Mouse (Mus musculus): Measurements from ENCODE around the gene Cdipt. TPM values are rescaled to one million over a fixed set of nuclear protein-coding genes. Genes with fewer than 3 reads are reported as not detected.

The Cdipt gene
- polyA plus RNA-seq, 1 experiment from 2014 or later, result 105 TPM

DNA sequence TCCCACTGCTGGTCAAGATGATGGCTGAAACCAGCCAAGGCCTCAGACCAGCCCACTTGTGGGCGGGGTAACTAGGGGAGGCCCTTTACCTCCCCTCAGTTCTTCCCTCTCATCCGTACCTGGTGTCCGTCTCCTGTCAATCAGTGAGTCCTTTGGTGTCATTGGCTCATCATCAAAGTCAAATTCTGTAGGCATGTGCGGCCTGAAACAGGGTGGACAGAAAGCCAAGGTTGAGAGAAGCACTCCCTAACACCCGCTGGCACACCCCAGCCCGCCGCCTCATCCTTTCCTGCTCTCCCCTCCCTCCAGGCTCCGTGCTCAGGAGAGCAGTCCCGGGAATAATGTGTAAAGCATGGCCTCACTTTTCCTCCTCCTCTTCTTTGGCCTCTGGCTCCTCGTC is 40.4 kb downstream of the Cdipt start:
- Histone ChIP-seq H3K36me3 (peaks cover 17% of the 10 kb centered on the region), H3K4me1 (peaks cover 60% of the 10 kb centered on the region), H3K9me3 (no peaks in the 10 kb centered on the region), H3K4me3 (peak overlapping the region; percentile 72), H3K27me3 (no peaks in the 10 kb centered on the region), H3K4me2 (replicated peaks) (peak overlapping the region; percentile 94), H3K27ac (replicated peaks) (peak overlapping the region; percentile 98), H3K9ac (replicated peaks) (peak overlapping the region; percentile 84)
- ATAC-seq (replicated peaks), result peak; percentile 1; the same call in 1 of the 2 replicates
- under 1% methylated on average over 10 of the region's 10 CpGs for WGBS

DNA sequence TGATC is 40.6 kb downstream of the Cdipt start, which contains the start of gene Pagr1b:
Pagr1b (minus strand) TSS at position 4 of the 5 bp plus-strand sequence.
- no peaks in the 10 kb centered on the region for H3K27me3 ChIP-seq
- peaks cover 17% of the 10 kb centered on the region for H3K36me3 ChIP-seq
- H3K9ac ChIP-seq (replicated peaks), result peak within 1 kb of the TSS; percentile 84
- H3K4me3 ChIP-seq, result peak within 1 kb of the TSS; percentile 72
- no peak for ATAC-seq (replicated peaks)
- H3K4me1 ChIP-seq, result peaks cover 62% of the 10 kb centered on the region
- peak within 1 kb of the TSS; percentile 98 for H3K27ac ChIP-seq (replicated peaks)
- no peaks in the 10 kb centered on the region for H3K9me3 ChIP-seq
- peak within 1 kb of the TSS; percentile 94 for H3K4me2 ChIP-seq (replicated peaks)

DNA sequence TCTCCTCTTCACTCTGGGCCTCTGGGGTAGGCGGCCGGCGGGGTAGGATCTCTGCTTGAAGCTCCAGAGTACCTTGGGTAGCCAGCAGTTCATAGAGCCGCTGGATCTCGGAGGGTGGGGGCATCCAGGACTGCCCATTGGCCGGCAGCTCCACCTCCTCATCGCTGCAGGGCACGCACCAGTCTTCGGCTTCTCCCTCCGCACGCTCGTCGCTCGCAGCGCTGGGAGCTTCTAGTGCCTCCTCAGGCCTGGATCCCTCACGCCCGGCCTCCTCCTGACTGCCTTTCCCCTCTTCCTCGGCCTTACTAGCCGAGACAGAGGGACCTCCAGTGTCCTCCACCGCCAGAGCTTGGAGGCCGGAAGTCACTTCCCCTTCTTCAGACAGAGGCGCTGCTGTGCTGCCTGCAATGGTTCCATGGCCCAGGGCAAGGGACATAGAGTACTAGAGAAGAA is 40.8 kb downstream of the Cdipt start:
- peaks cover 17% of the 10 kb centered on the region for H3K36me3 ChIP-seq
- peak overlapping the region; percentile 84 for H3K9ac ChIP-seq (replicated peaks)
- H3K4me1 ChIP-seq, result peaks cover 65% of the 10 kb centered on the region
- H3K9me3 ChIP-seq, result no peaks in the 10 kb centered on the region
- H3K27ac ChIP-seq (replicated peaks), result peak overlapping the region; percentile 98
- no peaks in the 10 kb centered on the region for H3K27me3 ChIP-seq
- ATAC-seq (replicated peaks), result peak; percentile 44
- peak overlapping the region; percentile 72 for H3K4me3 ChIP-seq
- 0% methylated on average over 22 of the region's 22 CpGs for WGBS
- peak overlapping the region; percentile 94 for H3K4me2 ChIP-seq (replicated peaks)

DNA sequence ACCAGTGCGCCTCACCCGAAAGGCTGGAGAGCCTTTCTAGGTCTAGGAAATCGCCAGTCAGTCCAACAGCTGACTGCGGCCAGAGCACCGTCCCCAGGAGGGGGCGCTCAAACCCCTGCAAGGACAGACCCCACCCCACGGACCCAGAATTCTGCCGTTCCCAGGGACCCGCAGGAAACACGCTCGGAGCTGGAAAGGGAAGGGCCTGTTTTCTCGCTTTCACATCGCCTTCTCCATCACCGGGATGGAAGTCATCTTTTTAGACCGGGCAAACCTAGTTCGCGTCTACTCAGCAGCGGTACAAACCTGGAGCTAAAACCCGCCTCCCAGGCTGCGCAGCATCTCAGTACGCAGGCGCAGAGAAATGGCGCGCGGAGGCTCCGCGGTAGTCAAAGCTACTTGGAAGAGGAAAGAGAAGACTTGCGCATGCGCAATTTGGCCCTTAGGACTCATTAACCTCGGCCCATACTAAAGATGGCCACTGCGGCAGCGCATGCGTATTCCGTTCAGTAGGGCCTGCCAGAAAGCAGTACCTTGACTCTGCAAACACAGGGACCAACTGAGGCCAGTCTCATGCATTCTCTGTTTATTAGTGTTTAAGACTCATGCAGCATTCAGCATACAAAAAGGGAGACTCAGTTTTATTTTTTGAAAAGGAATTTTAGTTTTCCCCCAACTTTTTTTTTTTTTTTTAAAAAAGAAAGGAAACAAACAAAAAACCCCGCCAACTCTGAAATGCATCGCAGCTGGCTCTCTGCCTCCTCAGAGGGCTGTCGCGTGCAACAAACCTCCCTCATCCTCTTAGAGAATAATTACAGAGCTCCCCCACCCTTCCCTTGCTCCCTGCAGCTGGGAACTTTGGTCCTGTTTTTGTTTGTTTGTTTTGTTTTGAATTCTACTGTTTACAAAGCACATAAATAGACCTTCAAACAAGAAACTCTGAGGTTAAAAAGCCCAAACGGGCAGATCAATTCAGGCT is 41.5 kb downstream of the Cdipt start, which contains the start of gene Pagr1a:
Pagr1a (minus strand) TSS at position 382 of the 979 bp plus-strand sequence.
- H3K27ac ChIP-seq (replicated peaks), result peak within 1 kb of the TSS; percentile 98
- peak; percentile 81 for ATAC-seq (replicated peaks)
- H3K4me2 ChIP-seq (replicated peaks), result peak within 1 kb of the TSS; percentile 94
- H3K4me1 ChIP-seq, result peaks cover 72% of the 10 kb centered on the region
- no peaks in the 10 kb centered on the region for H3K27me3 ChIP-seq
- WGBS, result under 1% methylated on average over 39 of the region's 39 CpGs
- peak within 1 kb of the TSS; percentile 72 for H3K4me3 ChIP-seq
- H3K36me3 ChIP-seq, result peaks cover 20% of the 10 kb centered on the region
- H3K9me3 ChIP-seq, result no peaks in the 10 kb centered on the region
- peak within 1 kb of the TSS; percentile 84 for H3K9ac ChIP-seq (replicated peaks)

- Histone ChIP-seq H3K27me3 (no peaks in the 10 kb centered on the region), H3K4me3 (peak overlapping the region; percentile 5; the same call in 1 of the 2 replicates), H3K36me3 (peaks cover 25% of the 10 kb centered on the region), H3K9me3 (no peaks in the 10 kb centered on the region), H3K4me1 (peaks cover 79% of the 10 kb centered on the region), H3K9ac (replicated peaks) (0 out of 2 replicates have a peak overlapping the region, but pooled peaks have one; percentile 25), H3K4me2 (replicated peaks) (peak overlapping the region; percentile 18), H3K27ac (replicated peaks) (peak overlapping the region; percentile 98)
- no peak for ATAC-seq (replicated peaks)
- WGBS, result 51% methylated on average over 6 of the region's 6 CpGs
These were observed 42.2 kb downstream of the Cdipt start for GRCm38 (mm10) chr7:127017950-127018345.

DNA sequence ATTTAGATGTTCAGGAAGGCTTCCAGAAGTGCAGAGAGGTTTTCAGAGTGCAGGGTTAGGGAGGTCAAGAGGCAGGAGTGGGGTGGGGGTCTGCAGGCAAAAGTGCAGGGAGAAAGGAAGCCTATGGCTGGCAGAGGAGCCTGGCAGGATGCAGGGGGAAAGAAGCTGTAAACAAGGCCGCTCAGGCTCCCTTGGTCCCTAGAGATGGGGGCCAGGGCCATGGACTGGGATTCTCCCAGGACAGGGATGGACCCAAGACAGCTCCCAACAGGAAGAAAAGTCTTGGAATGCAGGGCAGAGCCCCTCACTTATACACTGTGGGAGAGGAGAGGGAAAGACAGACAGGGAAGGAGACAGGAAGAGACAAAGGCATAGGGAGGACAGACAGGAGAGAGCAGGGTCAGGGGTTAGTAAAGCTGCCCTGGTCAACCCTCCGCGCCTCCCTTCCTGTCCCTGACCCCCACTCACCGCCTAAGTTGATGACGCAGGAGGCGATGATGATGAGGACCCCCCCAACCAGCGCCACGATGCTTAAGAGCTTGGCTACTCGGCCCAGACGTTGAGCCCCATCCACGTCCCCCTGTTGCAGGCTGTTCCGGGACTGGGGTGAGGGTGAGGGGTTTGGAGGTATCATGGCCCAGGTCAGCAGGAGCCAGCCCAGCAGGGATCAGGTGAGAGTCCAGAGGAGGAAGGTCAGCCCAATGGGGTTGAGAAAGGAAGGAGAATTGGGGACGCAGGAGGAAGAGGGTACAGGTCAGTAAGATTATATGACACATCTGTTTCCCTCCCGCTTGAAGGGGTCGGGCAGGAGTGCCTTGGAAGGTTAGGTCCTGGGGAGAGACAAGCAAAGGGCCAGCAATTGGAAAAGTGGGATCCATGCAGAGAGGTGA is 42.9 kb downstream of the Cdipt start:
- Histone ChIP-seq H3K27me3 (no peaks in the 10 kb centered on the region), H3K27ac (replicated peaks) (peak overlapping the region; percentile 98), H3K4me1 (peaks cover 86% of the 10 kb centered on the region), H3K36me3 (peaks cover 32% of the 10 kb centered on the region), H3K9ac (replicated peaks) (peak overlapping the region; percentile 25), H3K4me3 (0 out of 2 replicates have a peak overlapping the region, but pooled peaks have one; percentile 59), H3K4me2 (replicated peaks) (0 out of 2 replicates have a peak overlapping the region, but pooled peaks have one; percentile 5), H3K9me3 (no peaks in the 10 kb centered on the region)
- 85% methylated on average over 15 of the region's 15 CpGs for WGBS
- ATAC-seq (replicated peaks), result no peak

GRCm38 (mm10) chr7:127019306-127019960 is 43.7 kb downstream of the Cdipt start:
- H3K4me3 ChIP-seq, result peak overlapping the region; percentile 59
- no peak for ATAC-seq (replicated peaks)
- peak overlapping the region; percentile 90 for H3K27ac ChIP-seq (replicated peaks)
- no peaks in the 10 kb centered on the region for H3K27me3 ChIP-seq
- peaks cover 88% of the 10 kb centered on the region for H3K4me1 ChIP-seq
- peak overlapping the region; percentile 86 for H3K9ac ChIP-seq (replicated peaks)
- 78% methylated on average over 14 of the region's 14 CpGs for WGBS
- H3K9me3 ChIP-seq, result no peaks in the 10 kb centered on the region
- H3K4me2 ChIP-seq (replicated peaks), result peak overlapping the region; percentile 87
- peaks cover 35% of the 10 kb centered on the region for H3K36me3 ChIP-seq

DNA sequence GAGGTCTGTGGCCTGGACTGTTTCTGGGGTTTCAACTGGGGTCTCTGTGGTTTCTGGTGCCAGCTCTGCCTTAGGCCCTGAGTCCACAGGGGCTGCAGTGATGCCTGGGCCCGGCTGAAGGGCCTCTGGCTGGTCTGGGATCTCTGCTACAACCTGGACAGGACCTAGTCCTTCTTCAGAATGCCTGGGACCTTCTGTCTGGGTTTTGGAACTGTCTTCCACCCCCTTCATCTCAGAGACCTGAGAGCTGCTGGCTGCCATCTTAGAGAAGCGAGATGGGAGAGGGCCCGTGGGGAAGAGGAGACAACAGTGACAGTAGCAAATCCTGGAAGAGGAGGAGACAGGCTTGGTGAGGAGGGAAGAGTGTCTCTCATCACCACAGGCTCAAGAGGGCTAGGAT is 44.3 kb downstream of the Cdipt start:
- no peak for ATAC-seq (replicated peaks)
- Histone ChIP-seq H3K4me3 (peak overlapping the region; percentile 59), H3K4me1 (peaks cover 90% of the 10 kb centered on the region), H3K27ac (replicated peaks) (peak overlapping the region; percentile 90), H3K9ac (replicated peaks) (peak overlapping the region; percentile 86), H3K36me3 (peaks cover 34% of the 10 kb centered on the region), H3K27me3 (no peaks in the 10 kb centered on the region), H3K4me2 (replicated peaks) (peak overlapping the region; percentile 87), H3K9me3 (no peaks in the 10 kb centered on the region)
- WGBS, result 50% methylated on average over 3 of the region's 3 CpGs

DNA sequence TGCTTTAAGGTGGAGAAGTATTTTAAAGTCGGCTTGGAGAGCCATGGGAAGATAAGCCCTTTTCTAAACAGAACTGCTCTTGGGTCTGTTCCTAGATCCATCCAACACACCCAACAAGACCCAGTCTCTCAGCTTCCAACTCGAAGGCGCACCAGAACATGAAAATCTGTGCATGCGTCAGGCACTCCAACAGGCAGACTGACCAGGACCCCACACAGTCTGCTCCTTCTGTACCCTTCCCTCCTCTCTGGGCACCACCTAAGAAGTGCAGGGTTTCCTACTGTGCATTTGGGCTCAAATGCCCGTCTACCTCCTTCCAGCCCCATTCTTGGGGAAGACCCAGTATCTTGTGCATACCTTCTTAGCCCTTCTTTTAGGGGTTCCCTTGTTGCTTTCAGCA is 44.8 kb downstream of the Cdipt start:
- H3K9ac ChIP-seq (replicated peaks), result peak overlapping the region; percentile 86
- H3K9me3 ChIP-seq, result no peaks in the 10 kb centered on the region
- peak overlapping the region; percentile 90 for H3K27ac ChIP-seq (replicated peaks)
- peak overlapping the region; percentile 87 for H3K4me2 ChIP-seq (replicated peaks)
- H3K36me3 ChIP-seq, result peaks cover 29% of the 10 kb centered on the region
- no peak for ATAC-seq (replicated peaks)
- H3K27me3 ChIP-seq, result no peaks in the 10 kb centered on the region
- H3K4me3 ChIP-seq, result peak overlapping the region; percentile 59
- peaks cover 86% of the 10 kb centered on the region for H3K4me1 ChIP-seq
- WGBS, result 22% methylated on average over 5 of the region's 5 CpGs

DNA sequence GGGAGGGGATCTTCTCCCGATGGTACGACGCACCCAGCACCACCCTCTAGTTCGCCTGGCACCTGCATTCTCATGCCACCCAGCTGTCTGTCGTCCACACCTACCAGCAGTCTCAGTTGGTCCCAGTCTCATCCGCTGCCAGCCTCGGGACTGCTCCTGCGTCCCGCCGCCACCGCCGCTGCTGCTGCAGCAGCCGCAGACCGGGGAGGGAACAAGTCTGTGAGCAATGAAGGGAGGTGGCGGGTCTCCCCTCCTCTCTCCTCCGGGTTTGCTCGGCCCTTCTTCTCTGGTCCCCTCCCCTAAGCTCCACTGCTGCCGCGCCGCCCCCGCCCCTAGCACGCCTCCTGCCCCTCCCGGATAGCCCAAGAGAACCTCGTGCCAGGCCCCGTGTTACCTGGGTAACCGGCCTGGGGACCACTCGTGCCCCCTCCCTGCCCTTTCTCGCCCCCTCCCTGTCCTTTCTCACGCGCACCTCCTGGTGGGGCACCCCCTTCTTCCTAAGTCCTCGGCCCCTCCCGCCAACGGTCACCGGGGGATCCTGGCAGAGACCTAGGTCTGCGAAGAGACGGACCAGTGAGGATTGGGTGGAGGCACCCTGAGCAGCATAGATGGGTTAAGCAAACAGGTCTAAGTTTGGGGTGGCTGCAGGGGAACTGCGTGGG is 45.3 kb downstream of the Cdipt start, which contains the start of the genes Gm42742 and Prrt2:
Gm42742 (minus strand) TSS at position 197 of the 662 bp plus-strand sequence.
Prrt2 (minus strand) TSS at position 311 of the 662 bp plus-strand sequence.
- peaks cover 81% of the 10 kb centered on the region for H3K4me1 ChIP-seq
- ATAC-seq (replicated peaks), result peak; percentile 9
- H3K4me3 ChIP-seq, result peak within 1 kb of the TSS; percentile 59
- peak within 1 kb of the TSS; percentile 90 for H3K27ac ChIP-seq (replicated peaks)
- peak within 1 kb of the TSS; percentile 86 for H3K9ac ChIP-seq (replicated peaks)
- H3K4me2 ChIP-seq (replicated peaks), result peak within 1 kb of the TSS; percentile 87
- H3K36me3 ChIP-seq, result peaks cover 25% of the 10 kb centered on the region
- no peaks in the 10 kb centered on the region for H3K27me3 ChIP-seq
- WGBS, result 2% methylated on average over 34 of the region's 37 CpGs
- no peaks in the 10 kb centered on the region for H3K9me3 ChIP-seq

Measured in forebrain, embryonic 15.5 days (tissue).